8 mouse cellular contexts compared by ENCODE assay signal in the genomic region with DNA sequence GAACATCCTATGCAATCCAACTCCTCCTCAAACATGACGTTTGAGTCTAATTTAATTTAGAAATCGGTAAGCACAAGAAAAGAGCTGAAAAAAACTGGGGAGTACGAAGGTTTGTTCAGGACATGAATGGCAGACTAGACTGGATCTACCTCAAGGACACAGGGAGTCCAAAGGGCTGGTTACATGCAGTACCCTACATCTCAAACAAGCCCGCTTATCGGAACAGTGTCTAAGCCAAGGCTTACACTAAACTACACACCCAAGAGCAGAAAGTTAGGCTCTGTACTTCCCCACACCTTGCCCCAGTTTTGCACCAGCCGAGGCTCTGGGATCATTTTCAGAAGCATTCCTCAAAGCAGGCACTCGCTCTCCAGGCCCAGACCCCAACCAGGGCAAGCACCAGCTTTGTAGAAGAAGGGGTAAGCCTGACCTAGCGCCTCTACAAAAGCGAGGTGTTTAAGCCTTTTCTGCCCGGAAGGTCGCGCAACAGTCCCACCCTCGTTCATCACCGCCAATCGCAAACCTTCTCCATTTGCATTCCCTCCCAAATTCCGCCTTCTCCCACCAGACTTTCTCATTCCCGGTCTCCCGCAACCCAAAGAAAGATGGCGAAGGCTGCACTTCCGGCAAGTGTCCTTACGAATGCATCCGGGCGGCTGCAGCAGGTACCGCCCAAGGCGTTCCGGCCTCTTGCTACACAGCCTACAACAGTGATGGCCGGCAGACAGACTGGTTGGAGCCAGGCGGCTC. TPM values are rescaled to one million over a fixed set of nuclear protein-coding genes. Genes with fewer than 3 reads are reported as not detected.
A peak's percentile ranks its signal among the peaks of the same experiment; 100 is the strongest.
DNase-seq lines count a peak whose midpoint lies in the region; ATAC-seq lines count a peak whose summit lies in the region.

A gene (minus strand): TSS at position 613 of the 750 bp plus-strand sequence.
A gene (plus strand): TSS at position 664 of the 750 bp plus-strand sequence.

- H3K9ac ChIP-seq in hindbrain, embryonic 14.5 days: peak within 1 kb of the TSS; percentile 72

- peaks cover 23% of the 10 kb centered on the region for H3K4me1 ChIP-seq in hindbrain, embryonic 14.5 days (replicated peaks; ENCODE audit: control insufficient read depth, insufficient read depth, low read length)

- no peaks in the 10 kb centered on the region for H3K9me3 ChIP-seq in hindbrain, embryonic 14.5 days (ENCODE audit: control insufficient read depth, low read length)

- peak; percentile 98 for DNase-seq in R1 (ENCODE audit: low read depth, low spot score)
- DNase-seq in cerebellum, postnatal 25 days: peak; percentile 95 to 98
- peak; percentile 90 to 95 for DNase-seq in frontal cortex, postnatal 25 days (ENCODE audit: low spot score in 2 of 2)
- DNase-seq in hindbrain, embryonic 14.5 days (ENCODE audit: low spot score): peak; percentile 94
- peak; percentile 96 to 97 for DNase-seq in layer of hippocampus, postnatal 36 days
- DNase-seq in lung, postnatal 36 days: peak; percentile 94
- DNase-seq in retina, postnatal 1 day: peak; percentile 97
- DNase-seq in urinary bladder, adult 18-20 months (ENCODE audit: low spot score in 2 of 2): peak; percentile 94 to 99

- peak within 1 kb of the TSS; percentile 54 for H3K4me3 ChIP-seq in hindbrain, embryonic 14.5 days (replicated peaks; ENCODE audit: low read length)

- peak within 1 kb of the TSS; percentile 81 for H3K4me2 ChIP-seq in hindbrain, embryonic 14.5 days (replicated peaks)

- H3K36me3 ChIP-seq in hindbrain, embryonic 14.5 days (replicated peaks; ENCODE audit: control insufficient read depth, insufficient read depth): peaks cover 25% of the 10 kb centered on the region

- peak within 1 kb of the TSS; percentile 89 for H3K27ac ChIP-seq in hindbrain, embryonic 14.5 days

- ATAC-seq in hindbrain, embryonic 14.5 days (ENCODE audit: low FRiP score): peak; percentile 97

- WGBS in hindbrain, embryonic 14.5 days: 5% methylated on average over 28 of the region's 28 CpGs

- H3K27me3 ChIP-seq in hindbrain, embryonic 14.5 days (ENCODE audit: control insufficient read depth, insufficient read depth, low read length): no peaks in the 10 kb centered on the region

RNA-seq across cellular contexts. Expression of the first gene that starts in this region (rescaled TPM):
- polyA plus RNA-seq in hindbrain, embryonic 14.5 days (2014; fragmentation: Nextera tagmentation; extraction: Ambion mirVana): 1.5 and 2.8 TPM in 2 replicates
- total RNA-seq in layer of hippocampus, postnatal 36 days (2021): 1 to 10 TPM; 5.1 to 7.7 TPM

RNA-seq across cellular contexts. Expression of the second gene that starts in this region (rescaled TPM):
- 40.9 and 49.8 TPM in 2 replicates for polyA plus RNA-seq in hindbrain, embryonic 14.5 days (2014; fragmentation: Nextera tagmentation; extraction: Ambion mirVana)
- total RNA-seq in layer of hippocampus, postnatal 36 days (2021): 10 to 100 TPM; 52.7 to 56.4 TPM

Comparison
In these comparisons a context has a peak if more than half of its experiments do, and no peak if none do; other contexts are left out.
1. Peak in every context shown above with its lines: DNase-seq, ATAC-seq, H3K4me3 ChIP-seq and H3K27ac ChIP-seq.